In the genomic region with DNA sequence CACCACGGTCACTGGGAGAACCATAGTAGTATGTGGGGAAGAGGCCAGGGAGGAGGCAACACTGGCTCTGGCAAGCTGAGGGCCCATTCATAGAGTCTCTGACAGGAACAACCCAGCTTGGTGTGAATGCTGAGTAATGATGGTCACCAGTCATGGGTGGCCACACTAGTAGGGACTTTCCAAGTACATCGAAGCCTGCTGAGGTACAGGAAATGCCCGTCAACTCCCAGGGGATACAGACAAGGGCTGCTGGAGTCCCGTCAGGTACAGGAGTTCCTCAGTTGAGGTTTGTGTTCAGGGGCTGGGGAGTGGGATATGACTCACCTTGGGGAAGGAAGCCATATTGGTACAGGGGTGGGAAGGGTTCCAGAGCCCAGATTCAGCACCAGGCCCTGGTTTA, we compare ENCODE assay signal across 21 mouse cellular contexts. TPM values are rescaled to one million over a fixed set of nuclear protein-coding genes. Genes with fewer than 3 reads are reported as not detected.
DNase-seq lines count a peak whose midpoint lies in the region; ATAC-seq and TF ChIP-seq lines count a peak whose summit lies in the region.
"Had no signal": no experiment of that assay in that cellular context is flagged by ENCODE, and none has a peak within 500 bp of the region (broad histone marks: within the 10 kb centered on the region; RNA-seq: fewer than 3 reads in every experiment).

No protein-coding gene starts in this region.

- H3K4me2 ChIP-seq in forebrain, postnatal 0 days (ENCODE audit: low read depth), result no peak overlapping the region
- H3K4me2 ChIP-seq: embryonic facial prominence, embryonic 12.5 days; intestine, embryonic 15.5 days; liver, embryonic 12.5 days; midbrain, embryonic 13.5 days had no signal

- DNase-seq in forebrain, embryonic 10.5 days (ENCODE audit: extremely low spot score, low spot score), result no peak
- DNase-seq in forebrain, postnatal 0 days, result no peak
- DNase-seq in 416B (ENCODE audit: low read depth), result peak; percentile 26
- peak; percentile 59 for DNase-seq in adipocyte (ENCODE audit: low spot score)
- peak; percentile 62 for DNase-seq in splenic B cell, adult 2 months (ENCODE audit: low read depth, low spot score)
- DNase-seq in adrenal gland, postnatal 25 days, result no peak
- DNase-seq: cerebellum, adult 11-12 months; cerebellum, adult 9-11 months; heart, postnatal 14 days; liver, postnatal 0 days; lung, postnatal 36 days had no signal

- H3K36me3 ChIP-seq in forebrain, embryonic 10.5 days (replicated peaks), result no peaks in the 10 kb centered on the region
- peaks cover 6% of the 10 kb centered on the region; the same call in 1 of the 2 replicates for H3K36me3 ChIP-seq in forebrain, postnatal 0 days (ENCODE audit: insufficient read depth)
- no peaks in the 10 kb centered on the region for H3K36me3 ChIP-seq in splenic B cell, adult 2 months (ENCODE audit: control insufficient read depth, insufficient read depth, low read length, poor library complexity, severe bottlenecking)
- H3K36me3 ChIP-seq: intestine, embryonic 15.5 days had no signal

- TF ChIP-seq CTCF in forebrain, postnatal 0 days (IDR thresholded peaks at IDR 0.05; ENCODE audit: low read depth), result no peak

- H3K9ac ChIP-seq in forebrain, postnatal 0 days, result no peak overlapping the region
- H3K9ac ChIP-seq: embryonic facial prominence, embryonic 12.5 days; intestine, embryonic 15.5 days; liver, embryonic 12.5 days; liver, postnatal 0 days had no signal

- peak overlapping the region; percentile 48; the same call in 1 of the 2 replicates for H3K27ac ChIP-seq in forebrain, embryonic 10.5 days
- H3K27ac ChIP-seq in forebrain, postnatal 0 days (ENCODE audit: low read depth, low read length), result no peak overlapping the region
- H3K27ac ChIP-seq: embryonic facial prominence, embryonic 12.5 days; intestine, embryonic 15.5 days; layer of hippocampus, adult 2 months; liver, embryonic 12.5 days; midbrain, embryonic 13.5 days had no signal

- H3K4me3 ChIP-seq in forebrain, embryonic 10.5 days, result no peak overlapping the region
- no peak overlapping the region for H3K4me3 ChIP-seq in forebrain, postnatal 0 days (ENCODE audit: low read depth, low read length)
- H3K4me3 ChIP-seq: embryonic facial prominence, embryonic 12.5 days; intestine, embryonic 15.5 days; layer of hippocampus, adult 2 months; liver, embryonic 12.5 days; midbrain, embryonic 13.5 days had no signal

- H3K4me1 ChIP-seq in forebrain, embryonic 10.5 days, result peaks cover 17% of the 10 kb centered on the region
- H3K4me1 ChIP-seq in forebrain, postnatal 0 days (ENCODE audit: insufficient read depth), result no peaks in the 10 kb centered on the region

- WGBS in forebrain, embryonic 10.5 days, result 83% methylated on average over 4 of the region's 4 CpGs
- WGBS in forebrain, postnatal 0 days, result 89% methylated on average over 4 of the region's 4 CpGs

- no peaks in the 10 kb centered on the region for H3K9me3 ChIP-seq in forebrain, embryonic 10.5 days
- no peaks in the 10 kb centered on the region for H3K9me3 ChIP-seq in forebrain, postnatal 0 days (ENCODE audit: low read length)
- H3K9me3 ChIP-seq: embryonic facial prominence, embryonic 12.5 days; G1E; intestine, embryonic 15.5 days; liver, embryonic 12.5 days; midbrain, embryonic 13.5 days had no signal

- ATAC-seq in forebrain, postnatal 0 days, result no peak
- ATAC-seq in granulocyte monocyte progenitor cell, adult 5-6 weeks (replicated peaks; ENCODE audit: poor library complexity, severe bottlenecking), result no peak
- ATAC-seq: liver, embryonic 12.5 days; liver, postnatal 0 days; midbrain, embryonic 13.5 days had no signal

- no peaks in the 10 kb centered on the region for H3K27me3 ChIP-seq in forebrain, embryonic 10.5 days (ENCODE audit: poor library complexity, severe bottlenecking)
- no peaks in the 10 kb centered on the region for H3K27me3 ChIP-seq in forebrain, postnatal 0 days (ENCODE audit: insufficient read depth, low read length)
- H3K27me3 ChIP-seq in splenic B cell, adult 2 months (ENCODE audit: control insufficient read depth, insufficient read depth, low read length, poor library complexity, severe bottlenecking), result no peaks in the 10 kb centered on the region
- H3K27me3 ChIP-seq: embryonic facial prominence, embryonic 12.5 days; intestine, embryonic 15.5 days; liver, embryonic 12.5 days; midbrain, embryonic 13.5 days had no signal

RNA-seq across cellular contexts. Expression of a gene that starts 44.5 kb away (rescaled TPM):
- polyA plus RNA-seq in forebrain, embryonic 10.5 days (2016; fragmentation: Nextera tagmentation; extraction: Ambion mirVana), result 0.53 and 0.59 TPM in 2 replicates
- total RNA-seq in forebrain, postnatal 0 days (2014; rRNA removed), result 3.3 and 11.6 TPM in 2 replicates
- polyA plus RNA-seq in forebrain, postnatal 0 days (2015; fragmentation: Nextera tagmentation; extraction: Ambion mirVana), result 3.7 and 4.9 TPM in 2 replicates
- not detected in 2 replicates for total RNA-seq in granulocyte monocyte progenitor cell, adult 5-6 weeks (2014; fragmentation: Nextera tagmentation)
- total RNA-seq in granulocyte monocyte progenitor cell, adult 5-6 weeks (2017), result not detected in 2 replicates
- total RNA-seq in adrenal gland, postnatal 25 days (2021), result 6.8 and 7.7 TPM in 2 replicates
- total RNA-seq: megakaryocyte-erythroid progenitor cell, adult 5-6 weeks; monocyte, adult 5-6 weeks; neutrophil, adult 5-6 weeks had no signal
- polyA plus RNA-seq: G1E had no signal

RNA-seq across cellular contexts. Expression of a gene that starts 54.0 kb away (rescaled TPM):
- 24.4 TPM in 2 replicates for polyA plus RNA-seq in forebrain, embryonic 10.5 days (2016; fragmentation: Nextera tagmentation; extraction: Ambion mirVana)
- total RNA-seq in forebrain, postnatal 0 days (2014; rRNA removed), result 41.0 and 41.2 TPM in 2 replicates
- 32.0 and 33.7 TPM in 2 replicates for polyA plus RNA-seq in forebrain, postnatal 0 days (2015; fragmentation: Nextera tagmentation; extraction: Ambion mirVana)
- total RNA-seq in granulocyte monocyte progenitor cell, adult 5-6 weeks (2014; fragmentation: Nextera tagmentation), result 14.9 and 27.9 TPM in 2 replicates
- 26.0 and 26.6 TPM in 2 replicates for total RNA-seq in granulocyte monocyte progenitor cell, adult 5-6 weeks (2017)
- total RNA-seq in adrenal gland, postnatal 25 days (2021), result 25.0 and 29.6 TPM in 2 replicates

Comparison
In these comparisons a context has a peak if more than half of its experiments do, and no peak if none do; other contexts are left out.
1. DNase-seq: peak in 416B (single experiment), adipocyte (single experiment) and splenic B cell, adult 2 months (single experiment); none in forebrain, embryonic 10.5 days (single experiment), forebrain, postnatal 0 days (single experiment) and adrenal gland, postnatal 25 days (single experiment).